Mouse (Mus musculus) kidney, embryonic 14.5 days (tissue): ENCODE data around the gene Setd2. TPM values are rescaled to one million over a fixed set of nuclear protein-coding genes. Genes with fewer than 3 reads are reported as not detected.

ENCODE experiments used
- ATAC-seq: fragments of 200-750 bp; cut with Nextera tagmentation; 2 replicates; pipeline ENCODE4 v1.8.0; 2017; ENCODE audit warnings: moderate number of reproducible peaks, mild to moderate bottlenecking, moderate TSS enrichment, moderate library complexity; ENCODE audit not compliant: low FRiP score, low TSS enrichment
- H3K27ac ChIP-seq: fragments of 300-500 bp; sonication (generic); 2 replicates; pipeline ENCODE4 v1.5.1; 2014; ENCODE audit warnings: low read depth, mild to moderate bottlenecking, low read length, moderate library complexity, mixed read lengths
- H3K27me3 ChIP-seq: fragments of 300-500 bp; sonication (generic); 2 replicates; pipeline ENCODE4 v1.6.1; 2014; ENCODE audit warnings: mild to moderate bottlenecking, low read length; ENCODE audit not compliant: control insufficient read depth, insufficient read depth
- H3K36me3 ChIP-seq: fragments of 300-500 bp; sonication (generic); 2 replicates; pipeline ENCODE4 v1.6.1; 2014; ENCODE audit warnings: low read length, mixed read lengths; ENCODE audit not compliant: control insufficient read depth, insufficient read depth
- H3K4me1 ChIP-seq: fragments of 300-500 bp; sonication (generic); 2 replicates; pipeline ENCODE4 v1.6.1; 2014; ENCODE audit warnings: low read length, mixed read lengths; ENCODE audit not compliant: control insufficient read depth, insufficient read depth
- H3K4me2 ChIP-seq: fragments of 300-500 bp; sonication (generic); replicated peaks from 2 replicates; pipeline ENCODE4 v1.6.1; 2014; ENCODE audit warnings: low read depth, mild to moderate bottlenecking, low read length
- H3K4me3 ChIP-seq: fragments of 300-500 bp; sonication (generic); 2 replicates; pipeline ENCODE4 v1.5.1; 2014; ENCODE audit warnings: mild to moderate bottlenecking, low read length
- H3K9ac ChIP-seq: fragments of 300-500 bp; sonication (generic); 2 replicates; pipeline ENCODE4 v1.6.1; 2014; ENCODE audit warnings: low read depth, mild to moderate bottlenecking, low read length, moderate library complexity
- H3K9me3 ChIP-seq: fragments of 300-500 bp; sonication (generic); 2 replicates; pipeline ENCODE4 v1.6.1; 2016; ENCODE audit warnings: low read length; ENCODE audit not compliant: control insufficient read depth
- WGBS: fragments of 180-500 bp; shearing (Covaris S2); extraction: QIAGEN DNeasy Blood & Tissue Kit; methylation state at CpG from one replicate; pipeline ENCODE4 v1.1.7; 2014; 5-methylcytosine and 5-hydroxymethylcytosine counted together
- polyA plus RNA-seq: library from polyadenylated mRNA; unstranded; fragments of >200 nt; fragmentation: Nextera tagmentation; extraction: Ambion mirVana; gene quantifications from 2 replicates; pipeline ENCODE4 v1.2.1, GENCODE M21; 2014

The Setd2 gene
- polyA plus RNA-seq, 1 experiment from 2014 or later: 55.9 TPM

DNA sequence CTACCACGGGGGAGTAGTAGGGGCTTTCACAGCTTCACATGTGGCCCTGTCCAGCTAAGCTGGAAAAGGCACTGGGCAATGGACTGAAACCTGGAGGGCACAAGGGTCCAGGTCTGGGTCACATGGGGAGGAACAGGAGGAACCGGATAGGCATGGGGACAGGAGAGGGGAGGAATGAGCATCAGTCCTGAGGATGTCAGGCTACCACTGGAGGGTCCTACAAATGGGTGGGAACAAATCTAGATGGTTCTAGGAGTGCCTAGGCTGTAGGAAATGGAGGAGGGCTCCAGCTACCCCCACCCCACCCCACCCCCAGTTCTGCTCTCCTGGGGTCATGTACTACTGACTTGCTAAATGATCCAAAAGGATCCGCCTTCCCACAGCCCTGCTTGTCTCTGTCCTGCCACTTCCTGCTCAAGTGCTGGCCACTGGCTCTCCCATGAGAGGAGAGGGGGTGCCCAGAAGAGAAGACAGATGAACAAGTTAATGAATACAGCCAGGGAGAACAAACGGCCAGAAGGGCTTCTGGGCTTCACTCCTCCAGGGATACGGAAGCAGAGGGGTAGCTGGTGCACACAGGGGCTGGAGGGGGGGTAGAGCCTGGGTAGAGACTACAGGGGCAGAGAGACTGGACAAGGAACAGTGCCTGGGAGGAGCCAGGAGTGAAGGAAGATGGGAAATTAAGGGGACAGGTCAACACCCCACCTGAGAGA, 110.6 kb downstream of the Setd2 start:
- Histone ChIP-seq H3K4me1 (peaks cover 16% of the 10 kb centered on the region; the same call in 1 of the 2 replicates), H3K27me3 (no peaks in the 10 kb centered on the region), H3K36me3 (peaks cover 3% of the 10 kb centered on the region), H3K9me3 (no peaks in the 10 kb centered on the region), H3K9ac (no peak overlapping the region), H3K4me3 (no peak overlapping the region), H3K4me2 (no peak overlapping the region), H3K27ac (peak overlapping the region; percentile 59; the same call in 1 of the 2 replicates)
- peak; percentile 53; the same call in 1 of the 2 replicates for ATAC-seq
- 14% methylated on average over 5 of the region's 5 CpGs for WGBS

DNA sequence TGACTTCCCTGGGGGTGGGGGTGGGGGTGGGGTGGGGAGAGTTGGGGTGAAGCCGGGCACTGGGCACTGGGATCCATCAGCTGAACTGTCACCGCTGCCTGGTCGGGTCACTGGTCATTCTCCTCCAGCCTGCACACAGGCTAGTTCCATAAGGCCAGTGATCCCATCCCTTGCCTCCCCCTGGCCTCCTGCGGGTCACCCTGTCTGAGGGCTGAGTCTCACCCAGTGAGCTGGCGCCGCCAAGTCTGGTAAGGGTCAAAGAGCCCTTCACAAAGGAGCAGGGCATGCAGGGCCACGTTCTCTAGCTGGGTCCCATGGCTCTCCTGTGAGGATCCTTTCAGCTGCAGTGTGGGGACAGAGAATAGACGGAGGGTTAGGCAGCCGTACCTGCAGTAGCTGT, 111.4 kb downstream of the Setd2 start:
- Histone ChIP-seq H3K27ac (peak overlapping the region; percentile 62), H3K9me3 (no peaks in the 10 kb centered on the region), H3K36me3 (no peaks in the 10 kb centered on the region), H3K4me1 (peaks cover 16% of the 10 kb centered on the region; the same call in 1 of the 2 replicates), H3K4me3 (no peak overlapping the region), H3K27me3 (no peaks in the 10 kb centered on the region), H3K4me2 (no peak overlapping the region), H3K9ac (no peak overlapping the region)
- 41% methylated on average over 9 of the region's 9 CpGs for WGBS
- peak; percentile 61 for ATAC-seq

DNA sequence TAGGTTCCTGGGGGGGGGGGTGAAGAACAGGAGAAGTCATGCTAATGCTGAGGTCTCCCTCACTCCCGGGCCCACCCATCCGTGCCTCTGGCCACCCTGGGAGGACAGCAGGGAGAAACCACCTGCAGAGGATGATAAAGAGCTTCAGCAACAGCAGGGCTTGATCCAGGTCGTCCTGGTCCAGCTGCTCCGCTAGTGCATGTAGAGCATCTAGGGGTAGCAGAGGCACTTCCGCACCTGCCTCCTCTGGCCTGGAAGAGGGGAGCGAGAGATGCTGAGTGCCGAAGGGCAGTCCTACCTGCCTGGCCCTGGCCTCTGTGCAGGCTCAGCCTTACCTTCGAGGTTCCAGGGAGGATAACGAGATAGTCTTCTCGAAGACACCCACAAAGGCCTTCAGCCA, 111.9 kb downstream of the Setd2 start:
- H3K4me2 ChIP-seq: no peak overlapping the region
- ATAC-seq: no peak
- no peaks in the 10 kb centered on the region for H3K9me3 ChIP-seq
- H3K4me1 ChIP-seq: peaks cover 16% of the 10 kb centered on the region; the same call in 1 of the 2 replicates
- no peak overlapping the region for H3K4me3 ChIP-seq
- WGBS: 68% methylated on average over 10 of the region's 10 CpGs
- no peaks in the 10 kb centered on the region for H3K27me3 ChIP-seq
- peak overlapping the region; percentile 62 for H3K27ac ChIP-seq
- no peaks in the 10 kb centered on the region for H3K36me3 ChIP-seq
- no peak overlapping the region for H3K9ac ChIP-seq

DNA sequence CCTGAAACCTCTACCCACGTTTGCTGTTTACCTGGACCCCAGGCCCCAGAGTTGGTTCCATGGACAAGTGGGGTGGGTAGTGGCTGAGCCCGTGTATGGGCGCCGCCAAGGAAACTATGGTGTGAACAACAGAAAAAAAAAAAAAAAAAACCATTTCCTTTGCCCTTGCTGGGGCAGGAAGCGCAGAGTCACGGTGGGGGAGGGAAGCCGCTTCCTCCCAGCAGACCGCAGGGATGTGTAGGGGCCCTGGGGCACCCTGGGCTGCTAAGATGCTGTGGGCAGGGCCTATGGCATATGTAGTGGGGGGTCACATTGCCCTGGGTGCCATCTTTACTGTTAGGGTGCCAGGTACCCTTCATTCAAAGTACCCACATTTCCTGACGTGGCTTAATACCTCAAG, 112.8 kb downstream of the Setd2 start:
- no peak for ATAC-seq
- H3K27ac ChIP-seq: no peak overlapping the region
- H3K4me1 ChIP-seq: peaks cover 16% of the 10 kb centered on the region; the same call in 1 of the 2 replicates
- H3K27me3 ChIP-seq: no peaks in the 10 kb centered on the region
- no peaks in the 10 kb centered on the region for H3K36me3 ChIP-seq
- WGBS: 87% methylated on average over 9 of the region's 9 CpGs
- H3K9me3 ChIP-seq: no peaks in the 10 kb centered on the region
- H3K9ac ChIP-seq: no peak overlapping the region
- no peak overlapping the region for H3K4me3 ChIP-seq
- H3K4me2 ChIP-seq: no peak overlapping the region

DNA sequence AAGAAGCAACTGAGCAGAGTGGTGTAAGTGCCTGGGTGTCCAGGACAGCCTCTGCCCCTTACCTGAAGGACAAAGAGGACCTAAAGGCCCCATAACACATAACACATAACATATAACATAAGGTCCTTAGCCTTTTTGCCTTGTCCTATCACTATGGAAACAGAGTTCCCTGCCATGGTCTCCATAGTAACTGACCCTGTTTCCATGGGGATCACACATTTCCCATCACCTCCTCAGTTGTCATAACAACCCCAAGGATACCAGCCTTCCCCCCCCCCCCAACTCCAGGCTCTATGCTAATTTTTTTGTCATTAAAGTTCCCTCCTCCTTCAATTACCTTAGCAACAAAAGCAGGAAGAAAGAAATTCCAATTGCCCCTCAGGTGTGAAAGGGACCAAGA, 117.4 kb downstream of the Setd2 start:
- H3K4me3 ChIP-seq: no peak overlapping the region
- H3K27me3 ChIP-seq: peaks cover 14% of the 10 kb centered on the region
- H3K4me1 ChIP-seq: 0 out of 2 replicates have a peak, but pooled peaks cover 10% of the 10 kb centered on the region
- no peak overlapping the region for H3K4me2 ChIP-seq
- no peaks in the 10 kb centered on the region for H3K36me3 ChIP-seq
- no peak overlapping the region for H3K27ac ChIP-seq
- no peak for ATAC-seq
- no peaks in the 10 kb centered on the region for H3K9me3 ChIP-seq
- H3K9ac ChIP-seq: no peak overlapping the region

DNA sequence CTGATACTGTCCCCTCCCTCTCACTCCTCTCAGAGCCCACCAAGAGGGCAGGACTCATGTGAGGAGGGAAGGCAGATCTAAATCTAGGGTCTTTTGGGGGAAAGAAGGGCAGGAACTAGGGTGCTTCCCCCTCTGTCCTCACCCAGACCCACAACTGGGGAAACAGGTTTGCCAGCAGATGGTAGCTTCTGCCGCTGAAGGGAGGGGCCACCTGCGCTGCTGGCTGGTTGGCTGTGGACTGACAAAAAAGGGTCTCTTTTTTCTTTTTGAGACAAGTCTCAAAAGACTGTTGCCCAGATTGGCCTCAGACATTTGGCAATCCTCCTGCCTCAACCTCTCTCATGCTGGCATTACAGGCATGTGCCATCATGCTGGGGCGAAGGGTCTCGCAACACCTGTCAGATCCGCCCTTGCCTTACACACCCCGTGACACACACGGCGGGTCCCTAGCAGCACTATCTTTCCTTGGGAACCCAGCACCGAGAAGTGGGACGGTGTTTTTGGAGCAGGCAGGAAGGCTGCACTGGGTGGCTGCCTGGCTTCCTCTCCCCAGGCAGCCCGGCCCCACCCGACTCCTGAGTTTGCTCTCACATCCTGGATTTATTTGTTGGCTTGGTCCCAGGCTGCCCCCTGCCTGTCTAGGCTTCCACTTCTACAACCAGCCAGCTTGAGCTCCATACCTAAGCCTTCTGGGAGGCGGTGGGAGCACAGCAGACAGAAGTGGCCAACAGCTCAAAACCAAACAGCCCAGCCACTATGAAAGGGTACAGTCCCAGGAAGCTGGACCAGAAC, 119.7 kb downstream of the Setd2 start:
- ATAC-seq: no peak
- Histone ChIP-seq H3K27me3 (peaks cover 14% of the 10 kb centered on the region), H3K4me3 (peak overlapping the region; percentile 70; the same call in 1 of the 2 replicates), H3K9ac (0 out of 2 replicates have a peak overlapping the region, but pooled peaks have one; percentile 28), H3K27ac (no peak overlapping the region), H3K36me3 (no peaks in the 10 kb centered on the region), H3K9me3 (no peaks in the 10 kb centered on the region), H3K4me1 (peaks cover 14% of the 10 kb centered on the region), H3K4me2 (peak overlapping the region; percentile 95)
- 29% methylated on average over 13 of the region's 13 CpGs for WGBS

DNA sequence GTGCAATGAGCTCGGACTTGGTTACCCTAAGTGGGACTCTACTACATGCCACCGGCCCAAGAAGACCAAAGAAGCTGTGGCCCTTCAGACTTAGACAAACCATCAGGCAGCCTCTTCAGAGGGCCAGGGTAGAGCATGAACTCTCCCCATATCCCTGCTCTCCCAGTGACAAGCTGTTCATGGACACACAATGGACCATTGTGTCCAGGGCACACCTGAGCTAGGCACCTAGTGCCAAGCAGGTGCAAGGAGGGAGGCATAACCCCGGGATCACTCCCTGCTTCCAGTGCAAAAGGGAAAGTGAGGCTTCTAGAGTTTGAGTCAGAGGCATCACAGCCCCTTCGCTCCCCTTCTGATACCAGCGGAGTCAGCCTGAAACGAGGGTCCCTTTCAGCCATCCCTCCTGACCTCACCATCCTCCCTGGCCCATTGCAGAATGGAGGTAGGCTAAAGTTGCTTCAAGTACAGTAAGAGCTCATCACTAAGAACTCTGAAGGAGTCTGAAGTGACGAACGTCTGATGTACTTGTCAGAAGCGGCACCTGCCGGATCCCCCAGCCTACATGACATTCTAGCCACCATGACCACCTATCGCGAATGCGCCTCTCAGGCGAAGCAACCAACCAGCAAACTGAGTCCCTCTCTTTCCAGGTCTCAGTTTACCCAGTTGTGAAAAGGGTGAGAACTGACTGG, 120.7 kb downstream of the Setd2 start:
- 21% methylated on average over 14 of the region's 14 CpGs for WGBS
- H3K27ac ChIP-seq: no peak overlapping the region
- H3K9me3 ChIP-seq: no peaks in the 10 kb centered on the region
- H3K4me2 ChIP-seq: peak overlapping the region; percentile 95
- peaks cover 17% of the 10 kb centered on the region for H3K4me1 ChIP-seq
- H3K9ac ChIP-seq: peak overlapping the region; percentile 64
- ATAC-seq: no peak
- no peaks in the 10 kb centered on the region for H3K36me3 ChIP-seq
- peaks cover 14% of the 10 kb centered on the region for H3K27me3 ChIP-seq
- peak overlapping the region; percentile 70 for H3K4me3 ChIP-seq

DNA sequence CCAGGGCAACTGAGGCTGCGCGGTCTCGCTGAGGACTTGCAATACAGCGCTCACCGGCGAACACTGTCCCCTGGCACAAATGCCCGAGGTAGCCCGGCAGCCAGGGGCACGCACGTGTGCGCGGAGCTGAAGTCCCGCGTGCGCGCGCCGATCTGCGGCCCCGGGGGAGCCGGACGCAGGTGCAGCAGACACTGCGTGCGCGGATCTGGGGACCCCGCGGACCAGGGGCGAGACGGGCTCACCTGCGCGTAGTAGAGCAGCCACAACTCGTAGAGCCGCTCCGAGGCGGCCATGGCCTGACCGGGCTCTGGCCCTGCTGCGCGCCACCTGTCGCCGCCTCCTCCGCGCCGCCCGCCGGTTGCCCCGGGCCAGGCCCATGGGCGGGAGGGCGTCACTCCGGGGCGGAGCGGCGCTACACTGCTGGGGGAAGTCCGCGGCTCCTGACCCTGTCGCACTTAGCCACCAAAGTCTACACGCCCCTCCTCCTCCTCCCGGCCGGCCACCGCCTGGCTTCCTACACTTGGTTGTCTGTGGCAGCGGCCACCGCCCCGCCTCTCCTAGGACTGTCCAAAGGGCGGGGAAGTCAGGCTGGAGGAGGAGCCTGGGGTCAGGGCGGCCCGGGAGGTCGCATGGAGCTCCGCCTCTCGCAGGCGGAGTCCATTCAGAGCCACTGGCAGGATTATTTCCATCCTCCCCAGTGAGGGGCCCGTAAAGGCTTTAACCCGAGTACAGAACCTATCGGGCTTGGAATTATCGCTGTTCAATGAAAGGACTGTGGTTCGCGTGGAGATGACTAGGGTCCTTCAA, 121.5 kb downstream of the Setd2 start, which contains the start of gene Nbeal2:
TSS of gene Nbeal2 (minus strand) at position 507 of the 807 bp plus-strand sequence.
- H3K4me2 ChIP-seq: peak within 1 kb of the TSS; percentile 95
- peak within 1 kb of the TSS; percentile 70 for H3K4me3 ChIP-seq
- peak within 1 kb of the TSS; percentile 64 for H3K9ac ChIP-seq
- H3K36me3 ChIP-seq: no peaks in the 10 kb centered on the region
- H3K27me3 ChIP-seq: peaks cover 14% of the 10 kb centered on the region
- WGBS: under 1% methylated on average over 66 of the region's 75 CpGs
- H3K27ac ChIP-seq: peak within 1 kb of the TSS; percentile 53; the same call in 1 of the 2 replicates
- ATAC-seq: peak; percentile 86
- H3K9me3 ChIP-seq: no peaks in the 10 kb centered on the region
- peaks cover 17% of the 10 kb centered on the region for H3K4me1 ChIP-seq
